Mouse (Mus musculus) cerebellum, postnatal 10 days (tissue): ENCODE results near the gene Sgpp2.
A peak's percentile ranks its signal among the peaks of the same experiment; 100 is the strongest.

Experiments used
- DNase-seq, 2 experiments: peaks; one replicate each; pipeline ENCODE4 v3.0.0; 2021; ENCODE audit warnings: mixed read lengths in 2 of 2

The Sgpp2 gene

DNA sequence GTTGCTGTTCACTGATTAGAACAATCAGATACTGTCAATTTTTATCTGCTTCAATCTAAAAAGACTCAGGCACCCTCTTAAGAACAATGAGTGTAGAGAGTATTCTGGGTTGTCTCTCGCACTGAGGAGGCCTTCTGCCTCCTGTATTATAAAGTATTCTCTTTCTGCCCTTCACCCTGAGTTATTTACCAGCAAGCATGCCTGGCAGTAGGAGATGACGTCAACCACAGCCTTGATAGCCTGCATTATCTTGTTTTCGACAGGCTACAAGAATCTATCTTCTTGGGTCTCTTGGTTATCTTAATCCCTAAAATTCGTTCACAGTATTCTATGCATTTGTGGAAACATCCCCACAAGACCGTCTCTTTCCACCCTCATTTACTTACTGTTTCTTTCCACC is 29.8 kb downstream of the Sgpp2 start:
- no peak for DNase-seq

DNA sequence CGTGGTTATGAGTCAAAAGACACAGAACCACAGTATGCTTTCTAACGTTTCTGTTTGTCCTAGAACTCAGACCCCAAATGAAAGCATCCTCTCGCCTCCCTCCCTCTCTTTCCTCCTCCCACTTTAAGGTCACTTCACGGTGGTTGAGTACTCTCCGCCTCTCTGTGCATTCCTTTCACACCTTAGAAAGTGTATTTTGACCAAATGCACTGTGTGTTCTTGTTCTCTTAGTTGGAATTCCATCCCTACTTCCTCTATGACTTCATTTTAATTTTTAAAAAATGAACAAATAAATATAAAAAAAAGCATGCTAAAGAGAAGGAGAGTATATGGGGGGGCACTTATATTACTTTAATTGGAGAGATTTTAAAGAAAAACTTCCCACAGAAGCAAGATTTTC is 30.4 kb downstream of the Sgpp2 start:
- no peak for DNase-seq

DNA sequence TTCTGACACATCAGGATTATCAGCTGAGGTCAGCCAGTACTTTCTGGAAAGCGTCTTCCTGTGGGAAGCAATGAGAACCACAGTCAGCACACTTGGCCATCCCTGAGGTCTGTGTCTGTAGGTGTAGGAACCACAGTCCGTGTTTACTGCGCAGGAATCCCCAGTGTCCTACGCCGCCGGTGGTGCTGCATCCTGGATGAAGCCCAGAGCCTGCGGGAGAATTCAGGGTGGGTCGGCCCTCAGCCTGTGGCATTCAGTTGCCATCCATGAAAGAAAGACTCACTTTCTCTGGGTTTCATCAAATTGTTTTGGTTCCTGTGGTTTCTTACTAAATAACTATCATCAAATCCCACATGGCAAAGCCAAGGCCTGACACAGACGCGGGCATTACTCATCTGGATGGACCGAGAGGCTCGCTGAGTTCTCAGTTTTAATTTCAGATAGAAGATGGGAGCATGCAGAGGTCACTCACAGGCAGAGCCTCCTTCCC is 37.2 kb downstream of the Sgpp2 start:
- no peak for DNase-seq

- DNase-seq, result no peak
These were observed 39.1 kb downstream of the Sgpp2 start for GRCm38 (mm10) chr1:78349219-78349618.

- no peak for DNase-seq
These were observed 43.1 kb downstream of the Sgpp2 start for GRCm38 (mm10) chr1:78353254-78353653.

GRCm38 (mm10) chr1:78355123-78355522 is 45.0 kb downstream of the Sgpp2 start:
- peak; percentile 68 to 72 for DNase-seq

DNA sequence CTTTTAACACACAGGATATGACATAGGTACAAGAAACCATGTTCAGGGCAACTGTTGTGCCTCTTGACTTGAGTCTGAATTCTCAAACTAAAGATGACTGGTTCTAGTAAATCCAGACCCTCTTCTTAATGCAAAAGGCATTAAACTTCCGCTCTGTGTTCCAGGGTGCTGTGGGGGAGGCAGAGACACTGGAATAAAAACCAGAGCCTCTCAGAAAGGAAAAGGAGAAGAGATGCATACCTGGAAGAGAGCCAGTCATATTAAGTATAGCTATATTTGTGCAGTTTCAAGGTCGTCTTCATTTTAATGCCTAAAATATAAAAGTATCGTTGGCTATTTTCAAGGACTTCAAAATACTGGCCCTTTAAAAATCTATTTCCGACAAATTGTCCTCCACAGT is 47.3 kb downstream of the Sgpp2 start:
- DNase-seq, result no peak

- DNase-seq, result no peak
These were observed 47.7 kb downstream of the Sgpp2 start for GRCm38 (mm10) chr1:78357868-78358267.

DNA sequence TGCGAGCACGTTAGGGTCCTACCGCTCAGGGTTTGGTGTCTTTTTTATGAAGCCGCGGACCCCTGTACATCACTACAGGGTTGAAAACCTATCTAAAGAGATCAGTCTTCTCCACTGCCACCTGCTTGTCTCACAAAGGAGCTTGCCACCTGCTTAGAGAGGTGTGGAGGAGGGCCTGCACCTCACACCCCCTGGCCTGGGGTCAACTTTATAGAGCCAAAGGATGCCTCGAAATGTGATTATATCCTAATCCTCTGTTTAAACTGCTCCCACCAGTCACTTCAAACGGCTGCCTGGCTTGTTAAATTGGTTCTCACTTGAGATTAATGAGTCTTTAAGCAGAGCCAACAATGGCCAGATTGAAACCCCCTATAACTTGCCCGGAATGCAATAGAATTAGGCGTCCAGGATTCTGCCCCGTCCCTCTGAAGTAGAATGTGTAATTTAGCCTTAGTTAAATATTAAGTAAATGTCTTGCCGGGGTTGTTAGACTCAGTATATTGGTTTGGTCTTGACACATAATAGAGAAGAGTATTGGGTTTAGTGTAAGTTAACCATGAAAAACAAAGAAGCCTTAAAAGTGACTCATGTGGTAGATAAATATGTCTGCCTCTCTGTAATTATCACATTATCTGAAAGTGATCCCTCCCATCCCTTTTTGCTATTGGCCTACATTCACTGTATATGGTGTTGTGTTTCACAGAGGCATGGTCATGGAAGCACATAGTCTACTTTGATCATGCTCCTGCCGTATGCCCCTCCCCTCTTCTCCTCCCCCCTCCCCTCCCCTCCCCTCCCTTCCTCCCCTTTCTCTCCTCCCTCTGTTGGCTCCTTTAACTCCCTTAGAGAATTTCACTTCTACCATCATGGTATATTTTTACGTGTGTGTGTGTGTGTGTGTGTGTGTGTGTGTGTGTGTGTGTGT is 54.1 kb downstream of the Sgpp2 start:
- DNase-seq, result no peak

DNA sequence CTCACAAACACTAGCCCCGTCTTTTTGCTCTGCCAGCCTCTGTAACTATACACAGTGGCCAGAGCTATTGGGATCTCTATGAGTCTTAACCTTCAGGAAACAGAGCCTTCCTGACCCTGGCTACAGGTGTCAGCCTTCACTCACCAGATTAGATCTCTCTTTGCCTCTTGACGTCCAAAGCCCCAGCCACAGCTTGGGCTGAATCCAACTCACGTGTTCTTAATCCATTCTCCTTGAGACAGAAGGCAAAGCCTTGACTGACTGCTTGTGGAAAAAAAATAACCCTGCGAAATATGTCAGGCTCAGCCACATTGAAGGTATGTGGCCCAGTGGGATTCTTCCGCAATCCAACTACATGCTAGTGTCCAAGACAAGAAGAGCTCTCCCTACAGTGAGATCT is 57.7 kb downstream of the Sgpp2 start:
- peak; percentile 51 to 53 for DNase-seq

GRCm38 (mm10) chr1:78370121-78370520 is 60.0 kb downstream of the Sgpp2 start:
- DNase-seq, result no peak

DNA sequence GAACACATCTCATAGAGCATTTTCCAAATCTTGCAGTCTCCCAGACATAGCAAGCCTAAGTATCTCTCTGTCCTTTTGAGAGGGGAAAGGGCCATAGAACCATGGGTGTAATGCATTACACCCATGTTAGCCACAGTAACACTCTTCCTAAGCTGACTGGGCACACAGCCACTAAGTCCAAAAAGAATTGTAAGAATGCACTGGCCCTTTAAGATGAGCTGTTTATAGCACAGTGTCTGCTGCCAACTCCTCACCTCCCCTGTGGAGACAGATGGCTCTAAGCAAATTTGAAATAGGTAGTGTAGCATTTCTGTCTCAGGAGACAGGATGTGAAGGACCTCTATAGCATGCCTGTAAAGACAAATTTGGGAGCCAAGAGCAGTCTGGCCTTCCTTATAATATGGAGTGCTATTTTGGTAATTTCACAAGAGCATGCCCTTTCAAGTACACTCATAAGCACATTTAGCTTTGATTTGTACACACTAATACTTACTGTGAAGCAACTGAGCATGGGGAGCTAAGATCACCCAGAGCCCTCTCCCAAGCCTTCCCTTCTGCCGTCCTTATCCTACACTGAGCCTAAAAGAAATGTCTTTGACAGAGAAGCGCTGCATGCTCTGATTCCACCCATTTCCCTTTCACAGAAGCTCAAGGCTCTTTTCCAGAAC is 61.6 kb downstream of the Sgpp2 start:
- peak; percentile 93 to 94 for DNase-seq

GRCm38 (mm10) chr1:78372316-78372715 is 62.2 kb downstream of the Sgpp2 start:
- peak in 1 of 2 experiments; percentile 26 for DNase-seq

DNA sequence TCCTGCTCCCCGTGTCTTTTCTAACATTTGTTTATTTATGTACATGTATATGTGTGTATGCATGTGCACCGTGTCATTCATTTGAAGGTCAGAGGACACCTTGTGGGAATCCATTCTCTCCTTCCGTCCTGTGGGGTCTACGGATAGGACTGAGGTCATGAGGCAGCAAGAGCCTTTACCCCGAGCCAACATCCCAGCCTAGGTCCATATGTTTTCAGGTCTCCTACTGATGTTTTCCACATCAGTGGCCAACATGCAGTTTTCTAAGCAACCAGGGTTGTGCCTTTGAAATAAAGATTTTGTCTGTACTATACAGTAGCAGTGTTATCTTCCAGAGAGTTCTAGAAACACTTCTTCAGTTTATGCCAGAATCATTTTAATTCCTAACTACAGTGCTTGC is 63.7 kb downstream of the Sgpp2 start:
- DNase-seq, result no peak

GRCm38 (mm10) chr1:78375058-78375457 is 64.9 kb downstream of the Sgpp2 start:
- no peak for DNase-seq

- no peak for DNase-seq
These were observed 70.8 kb downstream of the Sgpp2 start for GRCm38 (mm10) chr1:78380950-78381349.

GRCm38 (mm10) chr1:78387854-78388253 is 77.7 kb downstream of the Sgpp2 start:
- no peak for DNase-seq

DNA sequence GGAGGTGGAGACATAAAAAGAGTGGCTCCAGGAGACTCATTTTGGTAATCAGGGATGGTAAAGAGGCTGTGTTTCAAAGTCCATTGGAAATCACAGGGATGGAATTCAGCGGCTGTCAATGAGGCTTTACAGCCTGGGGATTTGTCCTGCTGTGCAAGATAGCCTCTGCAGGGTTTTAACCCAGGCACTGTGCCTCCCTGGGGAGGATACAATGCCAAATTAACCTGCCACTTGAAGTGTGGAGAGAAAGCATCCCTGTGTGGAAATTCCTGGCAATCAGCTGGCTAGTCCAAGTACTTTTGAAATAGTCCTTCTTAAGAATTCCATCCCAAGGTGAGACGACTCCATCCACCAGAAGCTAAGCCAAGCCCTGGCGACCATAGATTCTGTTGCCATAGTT is 78.7 kb downstream of the Sgpp2 start:
- no peak for DNase-seq

DNA sequence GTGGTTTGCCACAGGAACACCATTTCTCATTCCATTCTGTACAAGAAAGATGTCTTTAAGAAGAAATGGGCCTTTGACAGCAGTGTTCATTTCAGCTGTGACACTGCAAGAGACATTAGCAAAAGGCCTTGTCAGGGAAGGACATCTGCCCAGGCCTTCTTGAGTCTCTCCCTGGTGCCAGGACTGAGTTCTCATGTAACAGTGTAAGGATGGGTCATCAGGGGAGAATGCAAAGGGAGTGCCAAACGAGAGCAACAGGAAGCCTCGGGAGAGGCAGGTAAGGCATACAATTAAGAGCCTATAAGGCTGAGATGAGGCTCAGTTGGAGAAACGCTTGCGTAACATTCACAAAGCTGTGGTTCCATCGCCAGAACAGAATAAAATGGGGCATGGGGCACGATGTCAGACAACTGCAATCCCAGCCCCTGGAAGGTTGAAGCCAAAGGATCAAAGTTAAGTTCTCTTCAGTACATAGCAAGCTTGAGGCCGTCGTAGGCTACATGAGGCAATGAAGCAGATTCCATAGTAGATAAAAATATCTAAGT is 85.1 kb downstream of the Sgpp2 start:
- DNase-seq, result no peak

DNA sequence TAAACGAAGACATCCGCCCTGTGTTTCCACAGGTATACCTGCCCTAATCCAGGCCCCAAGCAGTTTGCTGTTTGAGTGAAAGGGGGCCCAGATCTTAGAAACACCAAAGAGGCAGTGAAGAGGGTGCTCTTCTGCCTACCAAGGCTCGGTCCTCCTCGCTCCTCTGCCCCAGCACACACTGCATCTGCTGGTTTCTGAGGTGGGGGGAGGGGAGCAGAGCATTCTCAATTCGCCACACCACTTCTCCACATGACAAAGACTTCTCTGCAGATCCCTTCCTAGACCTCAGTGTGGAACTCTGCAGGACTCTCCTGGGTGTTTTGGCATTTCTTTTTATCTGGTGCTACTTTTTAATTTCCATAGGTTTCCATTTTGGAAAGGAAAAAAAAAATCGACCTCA is 85.6 kb downstream of the Sgpp2 start:
- peak in 1 of 2 experiments; percentile 16 for DNase-seq

DNA sequence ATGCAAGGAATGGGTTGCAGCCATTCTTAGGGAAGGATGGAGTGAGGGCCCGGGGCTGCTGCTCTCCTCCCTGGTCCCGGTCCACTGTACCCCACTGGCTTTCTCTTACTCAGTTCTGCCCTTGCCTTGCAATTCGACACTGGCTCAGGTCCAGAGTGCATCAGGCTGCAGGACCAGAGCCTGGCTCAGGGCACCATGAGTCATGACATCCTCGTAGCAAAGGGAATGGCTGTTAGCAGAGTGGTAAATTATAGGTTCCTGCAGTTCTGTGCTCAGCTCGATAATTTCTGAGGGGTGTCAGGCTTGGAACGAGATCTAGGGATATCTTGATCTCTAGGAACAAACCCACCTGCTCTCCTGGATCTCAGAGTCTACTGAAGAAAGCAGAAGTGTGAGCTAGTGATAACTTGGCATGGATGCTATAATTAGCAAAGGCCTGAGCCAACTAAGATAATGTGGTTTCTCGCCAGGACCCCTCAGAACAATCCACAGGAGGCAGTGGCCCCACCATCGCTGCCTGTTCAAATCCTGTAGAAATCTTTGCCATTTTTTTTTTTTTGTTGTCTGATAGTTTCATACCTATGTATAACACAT is 86.3 kb downstream of the Sgpp2 start:
- DNase-seq, result peak; percentile 75 to 77

- DNase-seq, result no peak
These were observed 89.6 kb downstream of the Sgpp2 start for GRCm38 (mm10) chr1:78399755-78400154.

DNA sequence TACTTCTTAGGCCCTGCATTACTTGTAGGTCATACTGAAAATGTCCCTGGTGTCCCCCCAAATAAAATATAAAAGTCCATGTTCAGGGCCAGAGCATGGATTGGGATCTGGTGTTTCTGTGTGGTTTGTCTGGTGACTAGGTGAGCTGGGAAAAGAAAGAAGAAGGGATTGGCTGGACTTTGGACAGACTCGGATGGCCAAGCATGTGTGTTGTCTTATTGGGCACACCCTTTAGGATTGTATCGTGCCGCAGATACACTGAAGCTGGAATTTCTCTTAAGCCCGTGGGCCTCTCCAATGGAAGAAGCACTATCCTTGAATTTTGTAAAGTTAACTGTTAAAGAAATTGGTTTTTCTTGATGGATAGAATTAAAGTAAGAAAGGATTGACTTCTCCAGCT is 91.3 kb downstream of the Sgpp2 start:
- no peak for DNase-seq
